ENCODE assay signal across 31 mouse cellular contexts in genomic region chr17:13716336-13716735, GRCm38 (mm10). TPM values are rescaled to one million over a fixed set of nuclear protein-coding genes. Genes with fewer than 3 reads are reported as not detected.
DNase-seq lines count a peak whose midpoint lies in the region; ATAC-seq and TF ChIP-seq lines count a peak whose summit lies in the region.
"Had no signal": no experiment of that assay in that cellular context is flagged by ENCODE, and none has a peak within 500 bp of the region (broad histone marks: within the 10 kb centered on the region; RNA-seq: fewer than 3 reads in every experiment).

No protein-coding gene starts in this region.

- peak; percentile 48 for DNase-seq in liver, adult 2 months (ENCODE audit: extremely low read depth, low read depth, low spot score)
- DNase-seq in liver (no peak), R1 (ENCODE audit: low read depth, low spot score) (peak; percentile 18)
- DNase-seq: adrenal gland, adult 2 months; adrenal gland, postnatal 14 days; B cell, adult 2 months; cerebellum, adult 11 months; cerebellum, adult 2 months; cerebellum, adult 9-11 months; cerebellum, postnatal 25 days; forebrain, postnatal 0 days; gastrocnemius, adult 2 months; gastrocnemius, postnatal 14 days; heart, adult 11 months; heart, postnatal 10 days; heart, postnatal 36 days had no signal

- ATAC-seq in megakaryocyte progenitor cell, adult 5-6 weeks (replicated peaks; ENCODE audit: poor library complexity) = no peak
- ATAC-seq in intestine, postnatal 0 days = no peak; the same call in 1 of the 2 replicates
- ATAC-seq: forebrain, embryonic 14.5 days; forebrain, postnatal 0 days; hindbrain, embryonic 16.5 days; Patski had no signal

- no peak for TF ChIP-seq POLR2A in liver, adult 2 months (IDR thresholded peaks at IDR 0.05; ENCODE audit: extremely low read depth, insufficient read depth, low read length)
- no peak for TF ChIP-seq POLR2A in myocyte (IDR thresholded peaks at IDR 0.05; ENCODE audit: insufficient read length, low read depth)

- WGBS in liver, adult 2 months = 35% methylated on average over 6 of the region's 6 CpGs
- 71% methylated on average over 6 of the region's 6 CpGs for WGBS in intestine, postnatal 0 days

- H3K4me3 ChIP-seq in liver, adult 2 months (ENCODE audit: insufficient read depth, low read depth, low read length) = no peak overlapping the region
- H3K4me3 ChIP-seq in myocyte = no peak overlapping the region
- no peak overlapping the region for H3K4me3 ChIP-seq in intestine, postnatal 0 days (ENCODE audit: low read depth, low read length)
- H3K4me3 ChIP-seq: embryonic facial prominence, embryonic 12.5 days; embryonic facial prominence, embryonic 15.5 days; gastrocnemius, adult 2 months; heart, embryonic 15.5 days; hindbrain, embryonic 10.5 days; hindbrain, embryonic 13.5 days had no signal

- no peak overlapping the region for H3K27ac ChIP-seq in liver, adult 2 months (replicated peaks; ENCODE audit: insufficient read depth, low read depth, low read length)
- H3K27ac ChIP-seq in intestine, postnatal 0 days (ENCODE audit: low read depth, low read length) = no peak overlapping the region
- H3K27ac ChIP-seq: embryonic facial prominence, embryonic 12.5 days; embryonic facial prominence, embryonic 15.5 days; gastrocnemius, adult 2 months; heart, embryonic 15.5 days; hindbrain, embryonic 10.5 days; hindbrain, embryonic 13.5 days had no signal

- H3K4me1 ChIP-seq in liver, adult 2 months (ENCODE audit: control insufficient read depth, insufficient read depth, low read length) = peaks cover 8% of the 10 kb centered on the region; the same call in 1 of the 2 replicates
- H3K4me1 ChIP-seq in intestine, postnatal 0 days (replicated peaks; ENCODE audit: control insufficient read depth, insufficient read depth, low read length) = no peaks in the 10 kb centered on the region
- H3K4me1 ChIP-seq: embryonic facial prominence, embryonic 12.5 days; heart, embryonic 15.5 days; hindbrain, embryonic 10.5 days; hindbrain, embryonic 13.5 days had no signal

- H3K9ac ChIP-seq in liver, adult 2 months (ENCODE audit: low read depth, low read length) = no peak overlapping the region
- H3K9ac ChIP-seq in intestine, postnatal 0 days (ENCODE audit: low read depth, low read length) = no peak overlapping the region
- H3K9ac ChIP-seq: embryonic facial prominence, embryonic 12.5 days; embryonic facial prominence, embryonic 15.5 days; forebrain, postnatal 0 days; heart, embryonic 15.5 days; hindbrain, embryonic 13.5 days had no signal

- H3K36me3 ChIP-seq in liver, adult 2 months (ENCODE audit: control insufficient read depth, insufficient read depth, low read length) = no peaks in the 10 kb centered on the region
- no peaks in the 10 kb centered on the region for H3K36me3 ChIP-seq in myocyte (ENCODE audit: control insufficient read depth, insufficient read depth)
- no peaks in the 10 kb centered on the region for H3K36me3 ChIP-seq in intestine, postnatal 0 days (ENCODE audit: control insufficient read depth, insufficient read depth)
- H3K36me3 ChIP-seq: embryonic facial prominence, embryonic 12.5 days; embryonic facial prominence, embryonic 15.5 days; G1E; heart, embryonic 15.5 days; hindbrain, embryonic 10.5 days; hindbrain, embryonic 13.5 days had no signal

- peak overlapping the region; percentile 66 for H3K4me2 ChIP-seq in myocyte (ENCODE audit: low read depth)
- H3K4me2 ChIP-seq in intestine, postnatal 0 days (replicated peaks; ENCODE audit: low read depth) = no peak overlapping the region
- H3K4me2 ChIP-seq: embryonic facial prominence, embryonic 12.5 days; embryonic facial prominence, embryonic 15.5 days; heart, embryonic 11.5 days; heart, embryonic 15.5 days; hindbrain, embryonic 13.5 days had no signal

- H3K9me3 ChIP-seq in intestine, postnatal 0 days (ENCODE audit: control insufficient read depth) = no peaks in the 10 kb centered on the region
- H3K9me3 ChIP-seq: embryonic facial prominence, embryonic 12.5 days; embryonic facial prominence, embryonic 15.5 days; heart, embryonic 15.5 days; hindbrain, embryonic 10.5 days; hindbrain, embryonic 13.5 days had no signal

- no peaks in the 10 kb centered on the region for H3K27me3 ChIP-seq in liver, adult 2 months (ENCODE audit: control insufficient read depth, insufficient read depth, low read length)
- no peaks in the 10 kb centered on the region for H3K27me3 ChIP-seq in myocyte (ENCODE audit: control insufficient read depth, insufficient read depth, insufficient read length)
- no peaks in the 10 kb centered on the region for H3K27me3 ChIP-seq in intestine, postnatal 0 days (replicated peaks; ENCODE audit: control insufficient read depth, insufficient read depth, low read length)
- H3K27me3 ChIP-seq: CH12.LX; embryonic facial prominence, embryonic 12.5 days; embryonic facial prominence, embryonic 15.5 days; heart, embryonic 15.5 days; hindbrain, embryonic 13.5 days; Patski had no signal

- H3K79me2 ChIP-seq in liver, adult 2 months (ENCODE audit: control insufficient read depth, insufficient read depth, low read length) = no peaks in the 10 kb centered on the region
- H3K79me2 ChIP-seq in myocyte (ENCODE audit: control insufficient read depth, insufficient read depth) = no peaks in the 10 kb centered on the region

- H3ac ChIP-seq in myocyte (ENCODE audit: control insufficient read depth, insufficient read length) = no peak overlapping the region

- no peak for TF ChIP-seq CTCF in liver, adult 2 months (IDR thresholded peaks at IDR 0.05; ENCODE audit: low read depth, low read length)
- no peak for TF ChIP-seq CTCF in intestine, postnatal 0 days (IDR thresholded peaks at IDR 0.05; ENCODE audit: low read depth)

TF ChIP-seq in myocyte, 11 proteins besides CTCF, POLR2A, EP300 and RAD21:
- TF ChIP-seq E2F4 (IDR thresholded peaks at IDR 0.05; ENCODE audit: insufficient read depth) (no peak), MAX (IDR thresholded peaks at IDR 0.05; ENCODE audit: low read depth) (no peak), TCF12 (IDR thresholded peaks at IDR 0.05; ENCODE audit: insufficient read depth, poor library complexity, severe bottlenecking) (no peak)

RNA-seq across cellular contexts. Expression of gene Afdn, which starts 44.0 kb away (rescaled TPM):
- total RNA-seq in liver, adult 2 months (2014; rRNA removed) = 40.9 and 41.3 TPM in 2 replicates
- polyA plus RNA-seq in liver, adult 2 months (2012; rRNA removed) = 13.4 and 15.9 TPM in 2 replicates
- polyA plus RNA-seq in myocyte (2012; fragmentation: generic; extraction: Trizol) = 22.1 TPM
- 2.5 and 3.7 TPM in 2 replicates for total RNA-seq in megakaryocyte progenitor cell, adult 5-6 weeks (2015)
- 2.6 and 5.6 TPM in 2 replicates for total RNA-seq in megakaryocyte progenitor cell, adult 5-6 weeks (2017)
- polyA plus RNA-seq in intestine, postnatal 0 days (2015; fragmentation: Nextera tagmentation; extraction: Ambion mirVana) = 67.1 and 80.7 TPM in 2 replicates

RNA-seq across cellular contexts. Expression of gene Tcte2, which starts 45.3 kb away (rescaled TPM):
- total RNA-seq in liver, adult 2 months (2014; rRNA removed) = 1.5 and 1.7 TPM in 2 replicates
- 0.94 and 1.1 TPM in 2 replicates for polyA plus RNA-seq in liver, adult 2 months (2012; rRNA removed)
- polyA plus RNA-seq in myocyte (2012; fragmentation: generic; extraction: Trizol) = 0.97 TPM
- 1.0 TPM in 1 of 2 replicates, not detected in the other for total RNA-seq in megakaryocyte progenitor cell, adult 5-6 weeks (2015)
- not detected in 2 replicates for total RNA-seq in megakaryocyte progenitor cell, adult 5-6 weeks (2017)
- polyA plus RNA-seq in intestine, postnatal 0 days (2015; fragmentation: Nextera tagmentation; extraction: Ambion mirVana) = 1.1 and 1.4 TPM in 2 replicates
- total RNA-seq: common myeloid progenitor, adult 5-6 weeks had no signal
- polyA plus RNA-seq: G1E had no signal
